Mouse (Mus musculus) megakaryocyte, embryonic 14.5 days (primary cell): ENCODE results near the gene Ptger2.

Experiments
- FLI1 ChIP-seq: IDR thresholded peaks from 2 replicates; pipeline ENCODE4 v1.6.1; 2012; ENCODE audit warnings: low read length, inconsistent platforms, mixed read lengths
- GATA1 ChIP-seq: IDR thresholded peaks from 3 replicates; pipeline ENCODE4 v1.6.1; 2012; ENCODE audit warnings: mixed read lengths, low read length, inconsistent platforms, borderline replicate concordance

- no peak for TF ChIP-seq GATA1
- no peak for TF ChIP-seq FLI1
Observed at GRCm38 (mm10) chr14:45040851-45041475, 53.0 kb downstream of the Ptger2 start.
